Mouse (Mus musculus) R1 (cell line): ENCODE measurements at regions not wholly inside any gene's neighbourhood (a gene's known extent, or its start where the extent isn't known, plus 50 kb on each side); places are given as distances from the start of the nearest gene placed in this dataset.

ENCODE experiments used
- DNase-seq: peaks from one replicate; pipeline ENCODE4 v3.0.0-alpha.2; 2018; ENCODE audit warnings: low read depth, low spot score

GRCm38 (mm10) chr4:11903861-11904260 lies 77.2 kb downstream of the Gm10604 start:
- DNase-seq: peak; percentile 61

GRCm38 (mm10) chr4:11903401-11903800 lies 77.7 kb downstream of the Gm10604 start:
- no peak for DNase-seq

- peak; percentile 19 for DNase-seq
Measured at GRCm38 (mm10) chr4:11899979-11900624, 81.0 kb downstream of the Gm10604 start.

GRCm38 (mm10) chr4:11897231-11897630 lies 83.8 kb downstream of the Gm10604 start:
- DNase-seq: no peak

GRCm38 (mm10) chr4:11895857-11896825 lies 84.9 kb downstream of the Gm10604 start:
- no peak for DNase-seq

- no peak for DNase-seq
Measured at GRCm38 (mm10) chr4:11893560-11894205, 87.4 kb downstream of the Gm10604 start.

- no peak for DNase-seq
Measured at GRCm38 (mm10) chr4:11889039-11889600, 91.9 kb downstream of the Gm10604 start.

- DNase-seq: peak; percentile 21
Measured at GRCm38 (mm10) chr4:11887377-11887776, 93.7 kb downstream of the Gm10604 start.

GRCm38 (mm10) chr4:11885499-11885898 lies 95.6 kb downstream of the Gm10604 start:
- DNase-seq: no peak

GRCm38 (mm10) chr4:11884818-11885217 lies 96.2 kb downstream of the Gm10604 start:
- DNase-seq: no peak

GRCm38 (mm10) chr4:11883295-11883694 lies 97.8 kb downstream of the Gm10604 start:
- DNase-seq: no peak

GRCm38 (mm10) chr4:11882666-11883065 lies 98.4 kb downstream of the Gm10604 start:
- no peak for DNase-seq

GRCm38 (mm10) chr4:11878638-11879037 lies 102.4 kb downstream of the Gm10604 start:
- DNase-seq: no peak

- no peak for DNase-seq
Measured at GRCm38 (mm10) chr4:11877945-11878344, 103.1 kb downstream of the Gm10604 start.

GRCm38 (mm10) chr4:11876009-11876408 lies 105.1 kb downstream of the Gm10604 start:
- DNase-seq: no peak

- no peak for DNase-seq
Measured at GRCm38 (mm10) chr4:11874586-11875264, 106.3 kb downstream of the Gm10604 start.

GRCm38 (mm10) chr4:11872036-11872435 lies 109.0 kb downstream of the Gm10604 start:
- no peak for DNase-seq

GRCm38 (mm10) chr4:11869721-11870120 lies 111.3 kb downstream of the Gm10604 start:
- no peak for DNase-seq

- no peak for DNase-seq
Measured at GRCm38 (mm10) chr4:11868565-11868964, 112.5 kb downstream of the Gm10604 start.
